Mouse (Mus musculus) megakaryocyte, embryonic 14.5 days (primary cell): Measurements from ENCODE around the gene Col23a1. TPM values are rescaled to one million over a fixed set of nuclear protein-coding genes. Genes with fewer than 3 reads are reported as not detected.

Experiments used
- H3K27me3 ChIP-seq: replicated peaks from 2 replicates; pipeline ENCODE3; 2012; ENCODE audit warnings: inconsistent platforms
- H3K36me3 ChIP-seq: replicated peaks from 2 replicates; pipeline ENCODE3; 2012; ENCODE audit warnings: low read length, inconsistent platforms, mixed read lengths
- H3K4me1 ChIP-seq: 2 replicates; pipeline ENCODE4 v1.6.1; 2012; ENCODE audit warnings: inconsistent platforms
- H3K4me3 ChIP-seq: replicated peaks from 2 replicates; pipeline ENCODE3; 2012; ENCODE audit warnings: moderate library complexity, mild to moderate bottlenecking, inconsistent platforms
- H3K9me3 ChIP-seq: 2 replicates; pipeline ENCODE4 v1.6.1; 2012; ENCODE audit warnings: inconsistent platforms
- FLI1 ChIP-seq: IDR thresholded peaks from 2 replicates; pipeline ENCODE4 v1.6.1; 2012; ENCODE audit warnings: low read length, inconsistent platforms, mixed read lengths
- GATA1 ChIP-seq: IDR thresholded peaks from 3 replicates; pipeline ENCODE4 v1.6.1; 2012; ENCODE audit warnings: mixed read lengths, low read length, inconsistent platforms, borderline replicate concordance
- polyA plus RNA-seq: library from polyadenylated mRNA; stranded (reverse); fragments of >175 nt; gene quantifications from 2 replicates; pipeline ENCODE4 v1.2.3, GENCODE M21; 2012; ENCODE audit warnings: low replicate concordance; ENCODE audit not compliant: insufficient read depth

Col23a1 gene
- polyA plus RNA-seq, 1 experiment, result 0.21 TPM

DNA sequence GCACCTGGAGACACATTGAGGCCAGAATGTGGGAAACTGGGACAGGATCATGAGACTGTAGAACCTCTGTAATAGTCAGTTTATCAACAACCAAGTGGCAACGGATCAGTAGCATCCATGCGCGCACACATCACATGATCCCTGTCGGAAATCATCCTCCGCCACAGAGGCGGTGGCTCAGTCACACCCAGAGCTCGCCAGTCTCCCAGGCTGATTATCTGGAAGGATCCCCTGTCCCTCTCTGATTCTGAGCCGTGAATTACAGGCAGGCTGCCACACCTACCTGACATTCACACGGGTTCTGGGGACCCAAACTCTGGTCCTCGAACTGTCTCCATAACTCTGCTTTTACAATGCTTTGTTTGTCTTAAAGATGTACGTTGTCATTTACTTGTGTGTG is 110.6 kb downstream of the Col23a1 start:
- no peak overlapping the region for H3K4me3 ChIP-seq
- H3K27me3 ChIP-seq, result peaks cover 5% of the 10 kb centered on the region
- H3K4me1 ChIP-seq, result peaks cover 4% of the 10 kb centered on the region; the same call in 1 of the 2 replicates
- no peaks in the 10 kb centered on the region for H3K36me3 ChIP-seq
- 0 out of 2 replicates have a peak, but pooled peaks cover 6% of the 10 kb centered on the region for H3K9me3 ChIP-seq
- TF ChIP-seq FLI1 (no peak), GATA1 (no peak)

- TF ChIP-seq FLI1 (no peak), GATA1 (no peak)
- H3K4me1 ChIP-seq, result peaks cover 4% of the 10 kb centered on the region; the same call in 1 of the 2 replicates
- H3K9me3 ChIP-seq, result 0 out of 2 replicates have a peak, but pooled peaks cover 6% of the 10 kb centered on the region
- H3K27me3 ChIP-seq, result peaks cover 5% of the 10 kb centered on the region
- H3K4me3 ChIP-seq, result no peak overlapping the region
- H3K36me3 ChIP-seq, result no peaks in the 10 kb centered on the region
These were observed 111.9 kb downstream of the Col23a1 start for GRCm38 (mm10) chr11:51401481-51402128.

GRCm38 (mm10) chr11:51403886-51404285 is 114.2 kb downstream of the Col23a1 start:
- TF ChIP-seq FLI1, result no peak
- TF ChIP-seq GATA1, result no peak
- Histone ChIP-seq H3K27me3 (peaks cover 5% of the 10 kb centered on the region), H3K4me1 (peaks cover 4% of the 10 kb centered on the region; the same call in 1 of the 2 replicates)

GRCm38 (mm10) chr11:51404865-51405440 is 115.2 kb downstream of the Col23a1 start:
- H3K4me1 ChIP-seq, result peaks cover 4% of the 10 kb centered on the region; the same call in 1 of the 2 replicates
- H3K4me3 ChIP-seq, result no peak overlapping the region
- H3K36me3 ChIP-seq, result no peaks in the 10 kb centered on the region
- TF ChIP-seq GATA1, result no peak
- no peak for TF ChIP-seq FLI1
- H3K9me3 ChIP-seq, result 0 out of 2 replicates have a peak, but pooled peaks cover 4% of the 10 kb centered on the region
- H3K27me3 ChIP-seq, result peaks cover 5% of the 10 kb centered on the region

More at GRCm38 (mm10) chr11:51403886-51404285, 114.2 kb downstream of the Col23a1 start:
- Histone ChIP-seq H3K9me3 (0 out of 2 replicates have a peak, but pooled peaks cover 6% of the 10 kb centered on the region), H3K4me3 (no peak overlapping the region), H3K36me3 (no peaks in the 10 kb centered on the region)

DNA sequence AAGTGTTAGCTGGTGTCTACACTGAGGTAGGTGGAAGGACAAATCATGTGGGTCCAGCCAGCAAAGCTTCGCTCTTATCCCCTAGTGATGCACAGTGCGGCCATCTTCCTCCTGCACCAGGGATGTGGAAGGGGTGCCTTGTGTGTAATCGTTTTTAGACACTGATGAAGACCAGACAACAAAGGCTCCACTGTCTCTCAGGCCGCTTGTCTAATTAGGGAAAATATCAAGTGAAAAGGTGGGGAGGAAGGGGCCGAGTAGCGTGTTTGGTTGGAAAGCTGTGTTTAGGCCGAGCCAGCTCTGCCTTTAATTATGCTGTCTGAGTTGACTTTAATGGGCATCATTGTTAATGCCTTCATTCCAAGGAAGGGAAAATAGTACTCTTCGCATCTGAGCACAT is 116.8 kb downstream of the Col23a1 start:
- H3K4me1 ChIP-seq, result peaks cover 4% of the 10 kb centered on the region; the same call in 1 of the 2 replicates
- H3K9me3 ChIP-seq, result 0 out of 2 replicates have a peak, but pooled peaks cover 3% of the 10 kb centered on the region
- peaks cover 5% of the 10 kb centered on the region for H3K27me3 ChIP-seq
- no peak for TF ChIP-seq FLI1
- no peak for TF ChIP-seq GATA1
- no peaks in the 10 kb centered on the region for H3K36me3 ChIP-seq
- H3K4me3 ChIP-seq, result no peak overlapping the region

DNA sequence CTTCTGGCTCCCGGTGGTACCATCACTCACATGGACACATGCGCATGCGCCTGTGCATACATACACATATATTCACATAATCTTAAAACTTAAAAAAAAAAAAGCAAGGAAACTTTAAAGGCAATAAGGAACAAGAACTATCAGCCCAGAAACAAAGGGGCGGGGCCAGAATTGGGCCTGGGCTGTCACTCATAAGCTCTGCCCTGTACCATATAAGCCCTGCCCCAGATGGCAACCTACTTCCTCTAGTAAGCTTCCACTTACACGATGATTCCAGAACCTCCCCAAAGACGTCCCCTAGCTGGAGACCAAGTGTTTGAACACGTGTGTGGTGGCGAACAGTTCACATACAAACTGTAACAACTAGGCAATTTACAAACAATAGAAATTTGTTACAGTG is 117.6 kb downstream of the Col23a1 start:
- H3K4me1 ChIP-seq, result peaks cover 4% of the 10 kb centered on the region; the same call in 1 of the 2 replicates
- TF ChIP-seq GATA1, result no peak
- no peak for TF ChIP-seq FLI1
- H3K36me3 ChIP-seq, result no peaks in the 10 kb centered on the region
- H3K27me3 ChIP-seq, result peaks cover 5% of the 10 kb centered on the region
- no peak overlapping the region for H3K4me3 ChIP-seq
- H3K9me3 ChIP-seq, result no peaks in the 10 kb centered on the region

DNA sequence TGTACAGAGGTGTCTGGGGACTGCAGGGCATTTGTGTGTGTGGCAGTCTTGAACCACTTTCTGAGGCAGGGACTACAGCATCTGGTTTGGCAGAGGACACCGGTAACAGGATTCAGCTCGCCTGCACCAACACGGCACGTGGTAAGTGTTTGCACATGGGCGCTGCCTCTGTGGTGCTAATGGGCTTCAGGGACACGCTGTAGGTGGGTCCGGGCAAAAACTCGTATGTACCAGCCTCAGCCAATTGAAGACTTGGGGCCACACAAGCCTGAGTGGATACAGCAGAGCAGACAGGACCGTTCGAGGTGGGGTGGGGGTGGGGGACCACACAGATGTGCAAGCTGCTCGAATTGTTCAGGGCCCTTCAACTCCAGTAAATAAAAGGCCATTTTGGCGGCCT is 121.1 kb downstream of the Col23a1 start:
- Histone ChIP-seq H3K27me3 (no peaks in the 10 kb centered on the region), H3K36me3 (no peaks in the 10 kb centered on the region), H3K9me3 (no peaks in the 10 kb centered on the region), H3K4me3 (no peak overlapping the region), H3K4me1 (no peaks in the 10 kb centered on the region)
- no peak for TF ChIP-seq FLI1
- TF ChIP-seq GATA1, result no peak

- Histone ChIP-seq H3K4me1 (no peaks in the 10 kb centered on the region), H3K36me3 (no peaks in the 10 kb centered on the region), H3K27me3 (peaks cover 6% of the 10 kb centered on the region), H3K9me3 (no peaks in the 10 kb centered on the region), H3K4me3 (no peak overlapping the region)
- TF ChIP-seq FLI1, result no peak
- TF ChIP-seq GATA1, result no peak
These were observed 124.8 kb downstream of the Col23a1 start for GRCm38 (mm10) chr11:51414520-51414919.

- Histone ChIP-seq H3K27me3 (peaks cover 9% of the 10 kb centered on the region), H3K4me3 (no peak overlapping the region)
- TF ChIP-seq FLI1, result no peak
- no peak for TF ChIP-seq GATA1
These were observed 125.4 kb downstream of the Col23a1 start for GRCm38 (mm10) chr11:51415049-51415688.

GRCm38 (mm10) chr11:51418807-51419206 is 129.1 kb downstream of the Col23a1 start:
- H3K36me3 ChIP-seq, result no peaks in the 10 kb centered on the region
- TF ChIP-seq FLI1 (no peak), GATA1 (no peak)
- H3K4me1 ChIP-seq, result no peaks in the 10 kb centered on the region
- H3K9me3 ChIP-seq, result no peaks in the 10 kb centered on the region
- no peak overlapping the region for H3K4me3 ChIP-seq
- H3K27me3 ChIP-seq, result peaks cover 14% of the 10 kb centered on the region

More at GRCm38 (mm10) chr11:51415049-51415688, 125.4 kb downstream of the Col23a1 start:
- Histone ChIP-seq H3K9me3 (no peaks in the 10 kb centered on the region), H3K36me3 (no peaks in the 10 kb centered on the region), H3K4me1 (no peaks in the 10 kb centered on the region)
